Mouse (Mus musculus): ENCODE data around the gene Olfr1191-ps1.
"Not testable (repeated sequence)": the region's sequence is repeated elsewhere in the genome, so short reads cannot be mapped to it uniquely, and the experiment has no call there.

GRCm38 (mm10) chr2:88640242-88640641 is at the start of gene Olfr1191-ps1:
- TF ChIP-seq POLR2A (IDR thresholded peaks at IDR 0.05; ENCODE audit: borderline replicate concordance, extremely low read depth, insufficient read depth, insufficient read length, poor library complexity, severe bottlenecking); CTCF (IDR thresholded peaks at IDR 0.05; ENCODE audit: borderline replicate concordance, extremely low read depth, insufficient read depth, insufficient read length): not testable (repeated sequence)
